Mouse (Mus musculus) lung, postnatal 0 days (tissue): ENCODE data around the gene Glycam1.

ENCODE experiments used
- CTCF ChIP-seq: IDR thresholded peaks from 2 replicates; pipeline ENCODE4 v1.5.1; 2016; ENCODE audit warnings: antibody characterized with exemption, mild to moderate bottlenecking
- EP300 ChIP-seq: IDR thresholded peaks from 2 replicates; pipeline ENCODE4 v1.6.1; 2016; ENCODE audit warnings: antibody characterized with exemption, mild to moderate bottlenecking, control low read depth

DNA sequence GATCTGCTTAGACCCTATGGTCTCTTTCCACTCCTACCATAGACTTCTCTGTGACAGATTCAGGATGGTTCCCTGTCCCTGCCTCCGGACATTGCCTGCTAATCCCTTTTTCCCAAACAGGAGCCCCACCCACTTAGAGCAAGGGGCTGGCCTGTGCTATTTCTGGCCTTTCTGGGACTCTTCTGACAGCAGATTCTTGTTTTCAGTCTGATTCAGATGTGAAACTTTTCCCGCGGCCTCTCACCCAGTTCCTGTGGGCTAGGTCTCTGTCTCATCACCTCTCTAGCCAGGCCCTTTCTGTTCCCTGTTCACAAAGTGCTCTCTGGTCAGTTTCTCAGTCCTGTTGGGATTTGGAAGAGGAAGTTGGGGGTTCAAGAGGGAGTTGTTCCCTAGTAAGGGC, 50.0 kb downstream of the Glycam1 start:
- no peak for TF ChIP-seq CTCF
- no peak for TF ChIP-seq EP300
